Mouse (Mus musculus): ENCODE measurements around the gene Hsp90b1. TPM values are rescaled to one million over a fixed set of nuclear protein-coding genes. Genes with fewer than 3 reads are reported as not detected.
"Not testable (repeated sequence)": the region's sequence is repeated elsewhere in the genome, so short reads cannot be mapped to it uniquely, and the experiment has no call there.

Hsp90b1 gene
- polyA plus RNA-seq, 1 experiment from 2014 or later: 696 TPM

GRCm38 (mm10) chr10:86704589-86705191 is 619 bp downstream of the Hsp90b1 start:
- Histone ChIP-seq H3K4me3 (peak overlapping the region; percentile 90), H3K36me3 (peaks cover 40% of the 10 kb centered on the region), H3K9me3 (no peaks in the 10 kb centered on the region), H3K4me1 (peaks cover 47% of the 10 kb centered on the region), H3K9ac (peak overlapping the region; percentile 96), H3K27me3 (no peaks in the 10 kb centered on the region), H3K27ac (peak overlapping the region; percentile 80), H3K4me2 (replicated peaks) (peak overlapping the region; percentile 93)
- under 1% methylated on average over 33 of the region's 33 CpGs for WGBS
- no peak for ATAC-seq (ENCODE audit: low FRiP score, low read depth)

- Histone ChIP-seq H3K36me3 (peaks cover 46% of the 10 kb centered on the region), H3K4me2 (replicated peaks) (peak overlapping the region; percentile 93), H3K27ac (no peak overlapping the region), H3K4me1 (peaks cover 53% of the 10 kb centered on the region), H3K4me3 (peak overlapping the region; percentile 90), H3K9me3 (no peaks in the 10 kb centered on the region), H3K9ac (peak overlapping the region; percentile 96), H3K27me3 (no peaks in the 10 kb centered on the region)
- no peak for ATAC-seq (ENCODE audit: low FRiP score, low read depth)
- WGBS: 4% methylated on average over 8 of the region's 8 CpGs
Observed at GRCm38 (mm10) chr10:86704141-86704540, 1.2 kb downstream of the Hsp90b1 start.

- Histone ChIP-seq H3K27ac (no peak overlapping the region), H3K9ac (peak overlapping the region; percentile 96)
- ATAC-seq (ENCODE audit: low FRiP score, low read depth): no peak
Observed at GRCm38 (mm10) chr10:86703375-86703774, 1.9 kb downstream of the Hsp90b1 start.

GRCm38 (mm10) chr10:86702312-86702920 is 2.9 kb downstream of the Hsp90b1 start:
- Histone ChIP-seq H3K4me2 (replicated peaks) (peak overlapping the region; percentile 93), H3K9ac (peak overlapping the region; percentile 96; the same call in 1 of the 2 replicates), H3K9me3 (no peaks in the 10 kb centered on the region), H3K27ac (no peak overlapping the region), H3K4me3 (peak overlapping the region; percentile 90), H3K4me1 (peaks cover 55% of the 10 kb centered on the region), H3K36me3 (peaks cover 62% of the 10 kb centered on the region), H3K27me3 (no peaks in the 10 kb centered on the region)
- ATAC-seq (ENCODE audit: low FRiP score, low read depth): no peak
- WGBS: 39% methylated on average over 4 of the region's 4 CpGs

More at GRCm38 (mm10) chr10:86703375-86703774, 1.9 kb downstream of the Hsp90b1 start:
- WGBS: 70% methylated on average over 4 of the region's 4 CpGs
- H3K9me3 ChIP-seq: no peaks in the 10 kb centered on the region
- H3K4me3 ChIP-seq: peak overlapping the region; percentile 90
- peaks cover 52% of the 10 kb centered on the region for H3K36me3 ChIP-seq
- peaks cover 55% of the 10 kb centered on the region for H3K4me1 ChIP-seq
- H3K27me3 ChIP-seq: no peaks in the 10 kb centered on the region
- peak overlapping the region; percentile 93 for H3K4me2 ChIP-seq (replicated peaks)

- Histone ChIP-seq H3K9ac (peak overlapping the region; percentile 10), H3K36me3 (peaks cover 66% of the 10 kb centered on the region), H3K4me3 (peak overlapping the region; percentile 0; the same call in 1 of the 2 replicates), H3K27me3 (no peaks in the 10 kb centered on the region), H3K27ac (no peak overlapping the region), H3K4me2 (replicated peaks) (peak overlapping the region; percentile 29), H3K9me3 (no peaks in the 10 kb centered on the region), H3K4me1 (peaks cover 49% of the 10 kb centered on the region)
- WGBS: 62% methylated on average over 3 of the region's 3 CpGs
- no peak for ATAC-seq (ENCODE audit: low FRiP score, low read depth)
Observed at GRCm38 (mm10) chr10:86700973-86701372, 4.3 kb downstream of the Hsp90b1 start.

- peaks cover 49% of the 10 kb centered on the region for H3K4me1 ChIP-seq
- 0 out of 2 replicates have a peak overlapping the region, but pooled peaks have one; percentile 0 for H3K4me3 ChIP-seq
- no peak overlapping the region for H3K9ac ChIP-seq
- H3K9me3 ChIP-seq: no peaks in the 10 kb centered on the region
- H3K27ac ChIP-seq: no peak overlapping the region
- no peak for ATAC-seq (ENCODE audit: low FRiP score, low read depth)
- no peaks in the 10 kb centered on the region for H3K27me3 ChIP-seq
- H3K36me3 ChIP-seq: peaks cover 73% of the 10 kb centered on the region
- 66% methylated on average over 3 of the region's 3 CpGs for WGBS
- peak overlapping the region; percentile 29 for H3K4me2 ChIP-seq (replicated peaks)
Observed at GRCm38 (mm10) chr10:86700251-86700650, 5.1 kb downstream of the Hsp90b1 start.

- H3K9me3 ChIP-seq; H3K27me3 ChIP-seq; H3K4me1 ChIP-seq; H3K27ac ChIP-seq; ATAC-seq (ENCODE audit: low FRiP score, low read depth): not testable (repeated sequence)
- peaks cover 13% of the 10 kb centered on the region for H3K36me3 ChIP-seq
- H3K9ac ChIP-seq: peak overlapping the region; percentile 87
- H3K4me3 ChIP-seq: peak overlapping the region; percentile 71
- 23% methylated on average over 9 of the region's 9 CpGs for WGBS
- H3K4me2 ChIP-seq (replicated peaks): peak overlapping the region; percentile 70
Observed at GRCm38 (mm10) chr10:86686017-86686360, 19.3 kb downstream of the Hsp90b1 start.

- H3K4me1 ChIP-seq, H3K36me3 ChIP-seq, H3K27me3 ChIP-seq, H3K9me3 ChIP-seq: not testable (repeated sequence)
- H3K27ac ChIP-seq: peak overlapping the region; percentile 63
- 1% methylated on average over 46 of the region's 53 CpGs for WGBS
- peak overlapping the region; percentile 70 for H3K4me2 ChIP-seq (replicated peaks)
- peak; percentile 93 for ATAC-seq (ENCODE audit: low FRiP score, low read depth)
- peak overlapping the region; percentile 87 for H3K9ac ChIP-seq
- peak overlapping the region; percentile 71 for H3K4me3 ChIP-seq
Observed at GRCm38 (mm10) chr10:86685179-86686016, 19.9 kb downstream of the Hsp90b1 start.

GRCm38 (mm10) chr10:86684797-86685178 is 20.5 kb downstream of the Hsp90b1 start:
- H3K4me3 ChIP-seq: peak overlapping the region; percentile 71
- 31% methylated on average over 2 of the region's 2 CpGs for WGBS
- H3K4me2 ChIP-seq (replicated peaks): peak overlapping the region; percentile 70
- ATAC-seq (ENCODE audit: low FRiP score, low read depth): 0 out of 2 replicates have a peak, but pooled peaks have one; percentile 1
- not testable (repeated sequence) for H3K9ac ChIP-seq, H3K36me3 ChIP-seq, H3K27me3 ChIP-seq, H3K4me1 ChIP-seq, H3K27ac ChIP-seq, H3K9me3 ChIP-seq

- not testable (repeated sequence) for ATAC-seq (ENCODE audit: low FRiP score, low read depth); H3K9ac ChIP-seq; H3K27me3 ChIP-seq; H3K4me3 ChIP-seq; H3K36me3 ChIP-seq; H3K4me2 ChIP-seq (replicated peaks); H3K9me3 ChIP-seq; H3K4me1 ChIP-seq; H3K27ac ChIP-seq
- 85% methylated on average over 4 of the region's 4 CpGs for WGBS
Observed at GRCm38 (mm10) chr10:86670550-86670949, 34.8 kb downstream of the Hsp90b1 start.
